Mouse (Mus musculus) MEL (cell line): ENCODE results near the gene Gnat1. TPM values are rescaled to one million over a fixed set of nuclear protein-coding genes. Genes with fewer than 3 reads are reported as not detected.

Experiments used
- DNase-seq: peaks from one replicate; pipeline ENCODE4 v3.0.0; 2011; ENCODE audit warnings: low read depth, low spot score
- H3K27ac ChIP-seq: 2 replicates; pipeline ENCODE4 v1.5.1; 2012; ENCODE audit warnings: low read depth, mild to moderate bottlenecking, control low read depth, low read length, moderate library complexity; ENCODE audit not compliant: control insufficient read depth
- H3K27me3 ChIP-seq, 2 experiments: fragments of 150-350 bp in 1 of 2; sonication (generic) in 1 of 2; 2 replicates each; pipeline ENCODE4 v1.6.1; 2012; ENCODE audit warnings: low read length in 2 of 2, mild to moderate bottlenecking in 2 of 2, improper control_type of control experiment in 1 of 2, moderate library complexity in 1 of 2; ENCODE audit not compliant: insufficient read depth in 2 of 2, control insufficient read depth in 1 of 2
- H3K36me3 ChIP-seq, 2 experiments: 2 replicates each; pipeline ENCODE4 v1.6.1; 2012 to 2014; ENCODE audit warnings: low read length in 2 of 2, improper control_type of control experiment in 1 of 2, inconsistent platforms in 1 of 2, mild to moderate bottlenecking in 1 of 2; ENCODE audit not compliant: insufficient read depth in 2 of 2, control insufficient read depth in 1 of 2
- H3K4me1 ChIP-seq, 2 experiments: fragments of 150-350 bp in 1 of 2; sonication (generic) in 1 of 2; 2 replicates each; pipeline ENCODE4 v1.6.1; 2012; ENCODE audit warnings: low read length in 2 of 2, improper control_type of control experiment in 1 of 2, mild to moderate bottlenecking in 1 of 2; ENCODE audit not compliant: insufficient read depth in 2 of 2, control insufficient read depth in 1 of 2
- H3K4me3 ChIP-seq, 2 experiments: fragments of 150-350 bp in 1 of 2; sonication (generic) in 1 of 2; 2 replicates each; pipeline ENCODE4 v1.5.1; 2012; ENCODE audit warnings: low read depth in 2 of 2, low read length in 2 of 2, mild to moderate bottlenecking in 2 of 2, moderate library complexity in 2 of 2, control low read depth in 1 of 2, improper control_type of control experiment in 1 of 2; ENCODE audit not compliant: control insufficient read depth in 1 of 2, insufficient read depth in 1 of 2
- H3K79me2 ChIP-seq: 2 replicates; pipeline ENCODE4 v1.6.1; 2012; ENCODE audit warnings: mild to moderate bottlenecking, low read length, moderate library complexity; ENCODE audit not compliant: control insufficient read depth, poor library complexity, insufficient read depth
- H3K9ac ChIP-seq: 2 replicates; pipeline ENCODE4 v1.6.1; 2012; ENCODE audit warnings: low read depth, mild to moderate bottlenecking, control low read depth, low read length, moderate library complexity; ENCODE audit not compliant: control insufficient read depth, poor library complexity, severe bottlenecking
- H3K9me3 ChIP-seq: fragments of 150-350 bp; sonication (generic); replicated peaks from 2 replicates; pipeline ENCODE4 v1.6.1; 2012; ENCODE audit warnings: mild to moderate bottlenecking, low read length, improper control_type of control experiment, moderate library complexity; ENCODE audit not compliant: insufficient read depth
- BHLHE40 ChIP-seq: IDR thresholded peaks from 2 replicates; pipeline ENCODE4 v1.6.1; 2012; ENCODE audit warnings: low read depth, mild to moderate bottlenecking, inconsistent platforms, low read length, improper control_type of control experiment, borderline replicate concordance
- CHD1 ChIP-seq: IDR thresholded peaks from 2 replicates; pipeline ENCODE4 v1.6.1; 2012; ENCODE audit warnings: low read depth, mild to moderate bottlenecking, inconsistent platforms, low read length, improper control_type of control experiment
- CHD2 ChIP-seq: IDR thresholded peaks from 2 replicates; pipeline ENCODE4 v1.6.1; 2011; ENCODE audit warnings: low read length, improper control_type of control experiment
- CTCF ChIP-seq, 3 experiments: IDR thresholded peaks in 2 of 3; conservative IDR thresholded peaks in 1 of 3; 2 replicates each; pipeline ENCODE4 v1.5.1; 2011 to 2012; ENCODE audit warnings: low read length in 3 of 3, low read depth in 2 of 3, mild to moderate bottlenecking in 2 of 3, improper control_type of control experiment in 1 of 3, inconsistent platforms in 1 of 3, mixed read lengths in 1 of 3, moderate library complexity in 1 of 3; ENCODE audit not compliant: control insufficient read depth in 1 of 3, insufficient read depth in 1 of 3, poor library complexity in 1 of 3, severe bottlenecking in 1 of 3
- MAZ ChIP-seq: IDR thresholded peaks from 2 replicates; pipeline ENCODE4 v1.6.1; 2012; ENCODE audit warnings: low read depth, mild to moderate bottlenecking, inconsistent platforms, low read length, improper control_type of control experiment
- MXI1 ChIP-seq: IDR thresholded peaks from 2 replicates; pipeline ENCODE4 v1.6.1; 2011; ENCODE audit warnings: mild to moderate bottlenecking, low read depth, low read length, improper control_type of control experiment
- MYC ChIP-seq: IDR thresholded peaks from 2 replicates; pipeline ENCODE4 v1.6.1; 2011; ENCODE audit warnings: low read depth, mild to moderate bottlenecking, low read length, improper control_type of control experiment, moderate library complexity
- POLR2AphosphoS2 ChIP-seq: IDR thresholded peaks from 2 replicates; pipeline ENCODE4 v1.6.1; 2011; ENCODE audit warnings: low read length, improper control_type of control experiment
- POLR2AphosphoS5 ChIP-seq: IDR thresholded peaks from 2 replicates; pipeline ENCODE4 v1.6.1; 2012; ENCODE audit warnings: low read depth, borderline replicate concordance, mild to moderate bottlenecking, inconsistent platforms, low read length, moderate library complexity, mixed read lengths
- RAD21 ChIP-seq: IDR thresholded peaks from 2 replicates; pipeline ENCODE4 v1.6.1; 2011; ENCODE audit warnings: mild to moderate bottlenecking, low read depth, low read length, improper control_type of control experiment
- SMC3 ChIP-seq: IDR thresholded peaks from 2 replicates; pipeline ENCODE4 v1.6.1; 2011; ENCODE audit warnings: low read depth, low read length, improper control_type of control experiment
- TAL1 ChIP-seq: IDR thresholded peaks from 2 replicates; pipeline ENCODE4 v1.6.1; 2012; ENCODE audit warnings: mild to moderate bottlenecking, inconsistent platforms, low read length, moderate library complexity, mixed read lengths
- UBTF ChIP-seq: IDR thresholded peaks from 2 replicates; pipeline ENCODE4 v1.6.1; 2012; ENCODE audit warnings: low read depth, mild to moderate bottlenecking, inconsistent platforms, low read length, improper control_type of control experiment, moderate library complexity, borderline replicate concordance; ENCODE audit not compliant: insufficient read depth
- ZC3H11A ChIP-seq: IDR thresholded peaks from 2 replicates; pipeline ENCODE4 v1.6.1; 2012; ENCODE audit warnings: low read depth, mild to moderate bottlenecking, inconsistent platforms, low read length, improper control_type of control experiment
- ZMIZ1 ChIP-seq: IDR thresholded peaks from 2 replicates; pipeline ENCODE4 v1.6.1; 2012; ENCODE audit warnings: low read depth, mild to moderate bottlenecking, inconsistent platforms, low read length, improper control_type of control experiment, moderate library complexity
- polyA plus RNA-seq, 2 experiments: library from polyadenylated mRNA; stranded (reverse) in 1 of 2; unstranded in 1 of 2; fragments of >175 nt in 1 of 2; fragments of >200 nt in 1 of 2; gene quantifications; 2 replicates each; pipeline versions ENCODE4 v1.2.1 to v1.2.4; 2012; ENCODE audit warnings: low replicate concordance in 2 of 2, low read depth in 1 of 2; ENCODE audit not compliant: insufficient read length in 2 of 2, insufficient read depth in 1 of 2, missing spikeins in 1 of 2
- total RNA-seq: library from RNA; depleted of rRNA; stranded (reverse); fragments of 300-350 nt; gene quantifications from 2 replicates; pipeline ENCODE4 v1.2.3, GENCODE M21; 2012

The Gnat1 gene
- total and polyA plus RNA-seq, 3 experiments: 0.27 to 326 TPM; not detected in 1

- no peak for DNase-seq
- Histone ChIP-seq H3K27me3 (peaks cover 8 to 9% of the 10 kb centered on the region in 2 experiments), H3K27ac (no peak overlapping the region), H3K9me3 (no peaks in the 10 kb centered on the region), H3K79me2 (no peaks in the 10 kb centered on the region), H3K36me3 (peaks cover 0 to 9% of the 10 kb centered on the region in 2 experiments; a peak in 2 of 4 replicates), H3K9ac (no peak overlapping the region), H3K4me3 (no peak overlapping the region), H3K4me1 (peaks cover 5 to 9% of the 10 kb centered on the region in 2 experiments; a peak in 3 of 4 replicates)
- no peak for TF ChIP-seq CTCF (IDR thresholded peaks at IDR 0.05 in 2 of 3, conservative IDR thresholded peaks at IDR 0.05 in 1 of 3; ENCODE audit: control insufficient read depth in 1 of 3, insufficient read depth in 1 of 3, low read depth in 2 of 3, low read length in 3 of 3, poor library complexity in 1 of 3, severe bottlenecking in 1 of 3)
- no peak for TF ChIP-seq CHD1
- TF ChIP-seq RAD21: no peak
- no peak for TF ChIP-seq BHLHE40
- no peak for TF ChIP-seq POLR2AphosphoS5
- TF ChIP-seq UBTF: no peak
- no peak for TF ChIP-seq ZC3H11A
- no peak for TF ChIP-seq CHD2
- TF ChIP-seq POLR2AphosphoS2: no peak
These were observed 39.4 kb upstream of the Gnat1 start for GRCm38 (mm10) chr9:107718781-107719540.

DNA sequence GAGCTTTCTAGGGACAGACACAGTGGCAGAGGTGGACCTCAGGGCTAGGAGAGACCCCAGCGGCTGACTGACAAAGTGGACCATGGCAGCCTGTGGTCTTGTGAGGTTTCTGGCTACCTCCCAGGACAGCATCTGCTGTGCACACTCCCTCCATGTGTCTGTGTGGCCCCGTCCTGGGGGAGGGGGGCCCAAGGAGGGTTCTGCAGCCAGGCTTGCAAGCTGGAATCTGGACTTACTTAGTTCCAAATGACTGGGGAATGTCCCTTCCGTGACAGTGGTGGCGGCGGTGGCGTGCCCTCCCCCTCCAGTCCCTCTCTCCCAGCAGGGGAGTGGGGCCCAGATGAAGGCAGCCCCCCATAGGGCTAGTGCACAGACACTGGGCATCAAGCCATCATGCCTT lies 37.4 kb upstream of the Gnat1 start:
- Histone ChIP-seq H3K79me2 (no peaks in the 10 kb centered on the region), H3K9me3 (no peaks in the 10 kb centered on the region), H3K9ac (no peak overlapping the region), H3K4me1 (0 out of 4 replicates have a peak, but pooled peaks cover 0 to 3% of the 10 kb centered on the region in 2 experiments), H3K27ac (no peak overlapping the region), H3K36me3 (no peaks in the 10 kb centered on the region), H3K4me3 (no peak overlapping the region), H3K27me3 (peaks cover 8 to 9% of the 10 kb centered on the region in 2 experiments)
- DNase-seq: no peak
- TF ChIP-seq CTCF (IDR thresholded peaks at IDR 0.05 in 2 of 3, conservative IDR thresholded peaks at IDR 0.05 in 1 of 3; ENCODE audit: control insufficient read depth in 1 of 3, insufficient read depth in 1 of 3, low read depth in 2 of 3, low read length in 3 of 3, poor library complexity in 1 of 3, severe bottlenecking in 1 of 3): no peak
- no peak for TF ChIP-seq MYC
- no peak for TF ChIP-seq MXI1
- no peak for TF ChIP-seq CHD2
- TF ChIP-seq POLR2AphosphoS2: no peak
- no peak for TF ChIP-seq ZMIZ1
- no peak for TF ChIP-seq SMC3
- no peak for TF ChIP-seq MAZ
- TF ChIP-seq TAL1: no peak
